Mouse (Mus musculus) liver, adult 2 months (tissue): ENCODE data around the gene Adam19.

Experiments
- CTCF ChIP-seq: fragments of 200-500 bp; IDR thresholded peaks from 2 replicates; pipeline ENCODE4 v1.5.1; 2011; ENCODE audit warnings: low read depth, low read length, control low read depth
- POLR2A ChIP-seq: fragments of 200-500 bp; IDR thresholded peaks from 2 replicates; pipeline ENCODE4 v1.6.1; 2011; ENCODE audit warnings: low read length, control low read depth; ENCODE audit not compliant: insufficient read depth; ENCODE audit errors: extremely low read depth

DNA sequence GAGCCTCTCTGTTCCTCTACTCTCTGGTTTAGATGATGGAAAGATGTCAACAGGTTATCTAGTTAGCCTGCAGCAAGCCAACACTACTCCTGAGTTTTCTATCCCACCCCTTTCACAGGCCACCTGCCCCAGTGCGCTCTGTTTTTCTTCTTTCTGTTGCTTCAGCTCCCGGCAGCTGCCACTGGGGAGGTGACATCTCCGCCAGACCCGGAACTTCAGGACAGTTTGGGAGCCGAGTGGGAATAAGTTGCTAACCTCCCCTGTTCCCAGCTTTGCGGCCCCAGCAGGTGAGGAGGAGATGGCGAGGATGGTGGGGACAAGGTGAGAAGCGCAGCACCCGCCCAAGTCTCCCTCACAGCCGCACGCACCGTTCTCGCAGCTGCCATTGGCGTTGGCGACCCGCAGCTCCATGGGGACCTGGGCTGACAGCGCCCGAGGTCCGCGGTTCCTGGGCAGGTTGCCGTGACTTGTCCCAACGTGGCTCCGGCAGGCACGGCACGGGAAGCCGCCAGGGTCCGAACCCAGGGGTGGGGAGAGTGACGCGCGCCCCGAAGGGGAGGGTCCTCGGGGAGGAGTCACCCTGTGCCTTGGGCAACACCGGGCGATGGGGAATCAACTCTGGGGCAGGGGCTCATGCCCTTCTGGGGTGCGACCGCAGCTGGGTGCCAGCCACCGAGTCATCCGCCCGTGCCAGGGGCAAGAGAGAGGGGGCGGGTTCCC, 110.2 kb downstream of the Adam19 start, which contains the start of gene Nipal4:
- TF ChIP-seq POLR2A (no peak), CTCF (no peak)
